Mouse (Mus musculus) limb, embryonic 14.5 days (tissue): ENCODE data around the gene Wap. TPM values are rescaled to one million over a fixed set of nuclear protein-coding genes. Genes with fewer than 3 reads are reported as not detected.

ENCODE experiments used
- ATAC-seq: fragments of 200-750 bp; cut with Nextera tagmentation; 2 replicates; pipeline ENCODE4 v1.8.0; 2017; ENCODE audit warnings: low read depth, moderate number of reproducible peaks, moderate TSS enrichment; ENCODE audit not compliant: low FRiP score
- DNase-seq: peaks from one replicate; pipeline ENCODE4 v3.0.0-alpha.2; 2015; ENCODE audit warnings: low spot score
- H3K27ac ChIP-seq: fragments of 300-500 bp; sonication (generic); replicated peaks from 2 replicates; pipeline ENCODE4 v1.5.1; 2014; ENCODE audit warnings: low read depth, mild to moderate bottlenecking, low read length, moderate library complexity, mixed read lengths
- H3K27me3 ChIP-seq: fragments of 300-500 bp; sonication (generic); 2 replicates; pipeline ENCODE4 v1.6.1; 2014; ENCODE audit warnings: low read length, mixed read lengths; ENCODE audit not compliant: control insufficient read depth, insufficient read depth
- H3K36me3 ChIP-seq: fragments of 300-500 bp; sonication (generic); 2 replicates; pipeline ENCODE4 v1.6.1; 2014; ENCODE audit warnings: mild to moderate bottlenecking, low read length, moderate library complexity, mixed read lengths; ENCODE audit not compliant: control insufficient read depth, insufficient read depth
- H3K4me1 ChIP-seq: fragments of 300-500 bp; sonication (generic); 2 replicates; pipeline ENCODE4 v1.6.1; 2014; ENCODE audit warnings: antibody characterized with exemption, low read length, mixed read lengths; ENCODE audit not compliant: control insufficient read depth, insufficient read depth
- H3K4me2 ChIP-seq: fragments of 300-500 bp; sonication (generic); replicated peaks from 2 replicates; pipeline ENCODE4 v1.6.1; 2014; ENCODE audit warnings: low read depth, mild to moderate bottlenecking, low read length, moderate library complexity; ENCODE audit not compliant: severe bottlenecking
- H3K4me3 ChIP-seq: fragments of 300-500 bp; sonication (generic); replicated peaks from 2 replicates; pipeline ENCODE4 v1.5.1; 2014; ENCODE audit warnings: low read length
- H3K9ac ChIP-seq: fragments of 300-500 bp; sonication (generic); 2 replicates; pipeline ENCODE4 v1.6.1; 2014; ENCODE audit warnings: mild to moderate bottlenecking, low read depth, low read length, moderate library complexity; ENCODE audit not compliant: severe bottlenecking
- H3K9me3 ChIP-seq: fragments of 300-500 bp; sonication (generic); 2 replicates; pipeline ENCODE4 v1.6.1; 2016; ENCODE audit warnings: low read length; ENCODE audit not compliant: control insufficient read depth
- POLR2A ChIP-seq: fragments of 200-500 bp; IDR thresholded peaks from 2 replicates; pipeline ENCODE4 v1.8.0; 2012; ENCODE audit warnings: inconsistent platforms, mild to moderate bottlenecking, moderate library complexity, borderline replicate concordance; ENCODE audit not compliant: insufficient read depth, insufficient read length; ENCODE audit errors: extremely low read depth
- WGBS: fragments of 180-500 bp; shearing (Covaris S2); extraction: QIAGEN DNeasy Blood & Tissue Kit; methylation state at CpG from one replicate; pipeline ENCODE4 v1.1.7; 2014; 5-methylcytosine and 5-hydroxymethylcytosine counted together
- polyA plus RNA-seq, 2 experiments: library from polyadenylated mRNA; depleted of rRNA in 1 of 2; stranded (reverse) in 1 of 2; unstranded in 1 of 2; fragments of >200 nt; fragmentation: Nextera tagmentation in 1 of 2; extraction: Ambion mirVana in 1 of 2; gene quantifications; 2 replicates each; pipeline versions ENCODE4 v1.2.1 to v1.2.3; 2012 to 2014

Gene Wap
- polyA plus RNA-seq, 2 experiments, result not detected

DNA sequence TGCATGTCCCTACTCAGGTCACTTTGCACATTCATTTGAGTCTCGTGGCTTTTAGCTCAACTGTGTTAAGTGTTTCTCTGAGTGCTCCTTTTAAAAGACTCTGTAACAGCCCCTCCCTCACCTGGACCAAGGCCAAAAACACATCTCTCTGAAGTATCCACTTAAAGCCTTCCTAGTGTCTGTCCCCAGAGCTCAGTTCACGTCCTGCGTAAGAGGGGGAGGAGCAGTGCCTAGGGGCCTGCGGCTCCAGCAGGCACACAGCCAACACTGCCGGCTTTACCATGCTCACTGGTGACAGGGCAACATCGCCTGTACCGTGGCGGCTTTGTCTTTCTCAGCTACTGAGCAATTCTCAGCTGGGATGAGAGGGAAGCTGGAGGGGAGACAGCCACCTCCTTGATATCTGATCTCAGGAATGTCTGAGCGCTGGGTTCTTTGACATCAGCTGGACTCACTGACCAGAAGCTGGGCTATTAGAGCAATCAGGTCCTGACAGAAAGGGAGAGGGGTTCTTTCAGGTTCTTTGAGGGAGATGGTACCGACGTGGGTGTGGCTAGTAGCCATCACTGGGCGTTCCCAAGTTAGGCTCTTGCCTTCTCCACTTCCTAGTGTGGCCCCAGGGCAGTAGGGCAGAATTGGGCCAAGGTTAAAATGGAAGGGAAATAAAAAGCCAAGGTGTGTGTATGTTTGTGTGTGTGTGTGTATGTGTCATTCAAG is 34.4 kb downstream of the Wap start:
- H3K4me1 ChIP-seq, result peaks cover 15% of the 10 kb centered on the region; the same call in 1 of the 2 replicates
- H3K27me3 ChIP-seq, result peaks cover 21% of the 10 kb centered on the region; the same call in 1 of the 2 replicates
- no peak overlapping the region for H3K4me2 ChIP-seq
- H3K9ac ChIP-seq, result no peak overlapping the region
- no peak for TF ChIP-seq POLR2A
- 11% methylated on average over 12 of the region's 12 CpGs for WGBS
- H3K27ac ChIP-seq, result no peak overlapping the region
- H3K36me3 ChIP-seq, result peaks cover 5% of the 10 kb centered on the region; the same call in 1 of the 2 replicates
- no peak overlapping the region for H3K4me3 ChIP-seq
- 0 out of 2 replicates have a peak, but pooled peaks have one; percentile 5 for ATAC-seq
- H3K9me3 ChIP-seq, result no peaks in the 10 kb centered on the region
- DNase-seq, result peak; percentile 60

DNA sequence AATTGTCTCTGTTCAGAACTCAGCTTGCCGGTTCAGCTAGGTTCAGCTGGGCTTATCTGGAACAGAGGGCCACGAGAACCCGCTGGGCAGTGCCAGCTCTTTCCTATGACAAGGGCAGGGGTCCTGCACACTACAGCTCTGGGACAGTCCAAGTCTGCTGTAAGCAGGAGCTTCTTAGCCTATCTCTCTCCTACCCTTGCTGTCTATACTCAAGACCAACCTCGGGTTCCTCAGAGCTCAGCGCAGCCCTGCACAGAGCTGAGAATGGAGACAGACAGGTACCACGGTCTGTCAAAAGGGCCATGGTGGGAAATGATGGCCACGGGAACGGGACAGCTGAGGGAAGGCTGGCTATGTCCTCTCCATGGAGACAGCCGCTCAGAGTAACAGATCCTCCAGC is 35.2 kb downstream of the Wap start:
- WGBS, result 81% methylated on average over 9 of the region's 9 CpGs
- peaks cover 21% of the 10 kb centered on the region; the same call in 1 of the 2 replicates for H3K27me3 ChIP-seq
- H3K9me3 ChIP-seq, result no peaks in the 10 kb centered on the region
- no peak for DNase-seq
- H3K4me2 ChIP-seq, result no peak overlapping the region
- no peak overlapping the region for H3K27ac ChIP-seq
- no peak for TF ChIP-seq POLR2A
- no peak for ATAC-seq
- no peak overlapping the region for H3K9ac ChIP-seq
- H3K4me3 ChIP-seq, result no peak overlapping the region
- H3K4me1 ChIP-seq, result peaks cover 15% of the 10 kb centered on the region; the same call in 1 of the 2 replicates
- H3K36me3 ChIP-seq, result peaks cover 5% of the 10 kb centered on the region; the same call in 1 of the 2 replicates

DNA sequence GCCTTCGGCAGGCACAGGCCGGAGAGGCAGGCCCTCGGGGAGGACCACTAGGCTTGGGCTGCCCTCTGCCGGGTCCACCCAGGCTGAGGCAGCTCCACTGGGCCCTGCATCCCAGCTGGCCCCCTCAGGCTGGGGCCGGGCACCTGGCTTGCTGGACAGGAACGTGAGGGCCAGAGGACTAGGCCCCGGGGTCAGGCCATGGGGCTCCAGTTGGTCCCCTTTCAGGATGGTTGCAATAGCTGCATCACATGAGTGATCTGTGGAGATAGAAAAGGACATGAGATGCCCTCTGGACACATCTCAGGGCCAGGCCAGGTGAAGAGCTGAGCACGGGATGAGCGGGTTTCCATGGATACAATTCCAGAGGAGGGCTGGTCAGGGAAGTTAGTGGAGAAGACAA is 35.8 kb downstream of the Wap start:
- Histone ChIP-seq H3K27ac (no peak overlapping the region), H3K4me3 (no peak overlapping the region), H3K27me3 (peaks cover 21% of the 10 kb centered on the region; the same call in 1 of the 2 replicates), H3K4me2 (no peak overlapping the region), H3K4me1 (peaks cover 15% of the 10 kb centered on the region; the same call in 1 of the 2 replicates), H3K9ac (no peak overlapping the region), H3K36me3 (peaks cover 11% of the 10 kb centered on the region), H3K9me3 (no peaks in the 10 kb centered on the region)
- no peak for DNase-seq
- TF ChIP-seq POLR2A, result no peak
- WGBS, result 83% methylated on average over 9 of the region's 9 CpGs
- no peak for ATAC-seq

- peaks cover 19% of the 10 kb centered on the region for H3K36me3 ChIP-seq
- H3K9me3 ChIP-seq, result no peaks in the 10 kb centered on the region
- H3K27me3 ChIP-seq, result peaks cover 21% of the 10 kb centered on the region; the same call in 1 of the 2 replicates
- ATAC-seq, result no peak
- WGBS, result 73% methylated on average over 20 of the region's 20 CpGs
- DNase-seq, result no peak
- H3K9ac ChIP-seq, result no peak overlapping the region
- no peak for TF ChIP-seq POLR2A
- H3K4me3 ChIP-seq, result no peak overlapping the region
- no peak overlapping the region for H3K27ac ChIP-seq
- H3K4me1 ChIP-seq, result peaks cover 15% of the 10 kb centered on the region; the same call in 1 of the 2 replicates
- no peak overlapping the region for H3K4me2 ChIP-seq
Observed at GRCm38 (mm10) chr11:6601649-6602480, 36.6 kb downstream of the Wap start.

DNA sequence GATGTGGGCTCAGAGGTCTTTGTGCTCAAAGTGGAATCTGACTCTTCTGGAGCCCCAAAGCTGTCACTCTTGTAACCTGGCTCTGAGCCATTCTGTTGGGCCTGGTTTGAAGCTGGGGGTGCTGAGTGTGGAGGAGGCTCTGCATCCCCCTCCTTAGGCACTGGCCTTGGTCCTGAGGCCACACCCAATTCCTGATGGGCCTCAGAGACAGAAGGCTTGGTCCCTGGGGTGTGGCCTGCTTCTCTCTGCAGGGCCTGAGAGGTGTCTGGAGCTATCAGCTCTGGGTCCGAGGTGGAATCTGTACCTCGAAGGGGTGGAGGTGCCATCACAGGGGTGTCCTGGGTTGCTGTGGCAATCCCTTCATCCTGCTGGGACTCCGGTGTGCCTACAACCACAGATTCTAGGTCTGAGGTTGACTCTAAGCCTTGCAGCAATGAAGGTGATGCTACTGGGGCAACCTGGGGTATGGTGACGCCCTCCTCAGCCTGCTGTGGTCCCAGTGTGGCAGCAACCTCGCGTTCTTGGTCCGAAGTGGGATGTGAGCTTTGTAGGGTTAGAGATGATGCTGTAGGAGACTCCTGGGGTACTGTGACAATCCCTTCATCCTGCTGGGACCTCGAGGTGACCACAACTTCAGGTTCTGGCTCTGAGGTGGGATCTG is 38.0 kb downstream of the Wap start:
- H3K9ac ChIP-seq, result no peak overlapping the region
- H3K4me3 ChIP-seq, result no peak overlapping the region
- H3K27ac ChIP-seq, result no peak overlapping the region
- no peak for TF ChIP-seq POLR2A
- ATAC-seq, result no peak
- peaks cover 34% of the 10 kb centered on the region for H3K36me3 ChIP-seq
- DNase-seq, result no peak
- H3K9me3 ChIP-seq, result no peaks in the 10 kb centered on the region
- H3K27me3 ChIP-seq, result peaks cover 7% of the 10 kb centered on the region; the same call in 1 of the 2 replicates
- H3K4me2 ChIP-seq, result no peak overlapping the region
- peaks cover 14% of the 10 kb centered on the region; the same call in 1 of the 2 replicates for H3K4me1 ChIP-seq
- 82% methylated on average over 8 of the region's 8 CpGs for WGBS
